Mouse (Mus musculus) CH12.LX (cell line): ENCODE measurements at regions not wholly inside any gene's neighbourhood (a gene's known extent, or its start where the extent isn't known, plus 50 kb on each side); places are given as distances from the start of the nearest gene placed in this dataset.

Experiments used
- BHLHE40 ChIP-seq: IDR thresholded peaks from 2 replicates; pipeline ENCODE4 v1.6.1; 2011; ENCODE audit warnings: mild to moderate bottlenecking, low read depth, low read length, improper control_type of control experiment
- CTCF ChIP-seq, 2 experiments: IDR thresholded peaks in 1 of 2; conservative IDR thresholded peaks in 1 of 2; 2 replicates each; pipeline ENCODE4 v1.5.1; 2011 to 2012; ENCODE audit warnings: low read depth in 2 of 2, low read length in 2 of 2, improper control_type of control experiment in 1 of 2, inconsistent platforms in 1 of 2, mild to moderate bottlenecking in 1 of 2, moderate library complexity in 1 of 2
- E2F4 ChIP-seq: IDR thresholded peaks from 2 replicates; pipeline ENCODE4 v1.6.1; 2011; ENCODE audit warnings: low read depth, low read length, improper control_type of control experiment; ENCODE audit not compliant: insufficient replicate concordance
- EP300 ChIP-seq: IDR thresholded peaks from 2 replicates; pipeline ENCODE4 v1.6.1; 2011; ENCODE audit warnings: low read length, improper control_type of control experiment
- HCFC1 ChIP-seq: IDR thresholded peaks from 2 replicates; pipeline ENCODE4 v1.6.1; 2012; ENCODE audit warnings: low read depth, mild to moderate bottlenecking, inconsistent platforms, low read length, improper control_type of control experiment
- KAT2A ChIP-seq: IDR thresholded peaks from 2 replicates; pipeline ENCODE4 v1.6.1; 2012; ENCODE audit warnings: low read length, improper control_type of control experiment, inconsistent platforms; ENCODE audit not compliant: insufficient replicate concordance
- MAFK ChIP-seq: IDR thresholded peaks from 2 replicates; pipeline ENCODE4 v1.6.1; 2011; ENCODE audit warnings: low read length, improper control_type of control experiment; ENCODE audit not compliant: insufficient replicate concordance
- POLR2AphosphoS2 ChIP-seq: IDR thresholded peaks from 2 replicates; pipeline ENCODE4 v1.6.1; 2011; ENCODE audit warnings: low read depth, low read length, improper control_type of control experiment
- RAD21 ChIP-seq: IDR thresholded peaks from 2 replicates; pipeline ENCODE4 v1.6.1; 2011; ENCODE audit warnings: low read depth, mild to moderate bottlenecking, low read length, improper control_type of control experiment, moderate library complexity
- TCF12 ChIP-seq: IDR thresholded peaks from 2 replicates; pipeline ENCODE4 v1.6.1; 2014; ENCODE audit warnings: low read depth, mild to moderate bottlenecking, inconsistent platforms, low read length, improper control_type of control experiment
- USF2 ChIP-seq: conservative IDR thresholded peaks from 2 replicates; pipeline ENCODE4 v1.6.1; 2011; ENCODE audit warnings: low read depth, low read length, improper control_type of control experiment

GRCm38 (mm10) chr9:31659026-31659425, 194.8 kb upstream of the Tmem45b start:
- no peak for TF ChIP-seq CTCF (conservative IDR thresholded peaks at IDR 0.05 in 1 of 2, IDR thresholded peaks at IDR 0.05 in 1 of 2; ENCODE audit: low read depth in 2 of 2, low read length in 2 of 2)
- no peak for TF ChIP-seq USF2
- TF ChIP-seq MAFK: no peak
- TF ChIP-seq E2F4: no peak
- TF ChIP-seq HCFC1: no peak
- TF ChIP-seq RAD21: no peak
- no peak for TF ChIP-seq EP300
- TF ChIP-seq POLR2AphosphoS2: no peak
- no peak for TF ChIP-seq KAT2A
- no peak for TF ChIP-seq BHLHE40
- TF ChIP-seq TCF12: no peak
